Mouse (Mus musculus) megakaryocyte, embryonic 14.5 days (primary cell): ENCODE data around the gene Fam189a1. TPM values are rescaled to one million over a fixed set of nuclear protein-coding genes. Genes with fewer than 3 reads are reported as not detected.

Experiments used
- H3K27me3 ChIP-seq: replicated peaks from 2 replicates; pipeline ENCODE3; 2012; ENCODE audit warnings: inconsistent platforms
- H3K36me3 ChIP-seq: replicated peaks from 2 replicates; pipeline ENCODE3; 2012; ENCODE audit warnings: low read length, inconsistent platforms, mixed read lengths
- H3K4me1 ChIP-seq: 2 replicates; pipeline ENCODE4 v1.6.1; 2012; ENCODE audit warnings: inconsistent platforms
- H3K4me3 ChIP-seq: replicated peaks from 2 replicates; pipeline ENCODE3; 2012; ENCODE audit warnings: moderate library complexity, mild to moderate bottlenecking, inconsistent platforms
- H3K9me3 ChIP-seq: 2 replicates; pipeline ENCODE4 v1.6.1; 2012; ENCODE audit warnings: inconsistent platforms
- FLI1 ChIP-seq: IDR thresholded peaks from 2 replicates; pipeline ENCODE4 v1.6.1; 2012; ENCODE audit warnings: low read length, inconsistent platforms, mixed read lengths
- GATA1 ChIP-seq: IDR thresholded peaks from 3 replicates; pipeline ENCODE4 v1.6.1; 2012; ENCODE audit warnings: mixed read lengths, low read length, inconsistent platforms, borderline replicate concordance
- polyA plus RNA-seq: library from polyadenylated mRNA; stranded (reverse); fragments of >175 nt; gene quantifications from 2 replicates; pipeline ENCODE4 v1.2.3, GENCODE M21; 2012; ENCODE audit warnings: low replicate concordance; ENCODE audit not compliant: insufficient read depth

Gene Fam189a1
- polyA plus RNA-seq, 1 experiment: not detected

- H3K27me3 ChIP-seq: no peaks in the 10 kb centered on the region
- H3K9me3 ChIP-seq: peaks cover 23% of the 10 kb centered on the region
- no peaks in the 10 kb centered on the region for H3K4me1 ChIP-seq
- TF ChIP-seq GATA1 (no peak), FLI1 (no peak)
- no peak overlapping the region for H3K4me3 ChIP-seq
- H3K36me3 ChIP-seq: no peaks in the 10 kb centered on the region
Measured at GRCm38 (mm10) chr7:64905506-64905905, 250.9 kb downstream of the Fam189a1 start.

GRCm38 (mm10) chr7:64900249-64900648 lies 256.1 kb downstream of the Fam189a1 start:
- Histone ChIP-seq H3K9me3 (peaks cover 21% of the 10 kb centered on the region; the same call in 1 of the 2 replicates), H3K4me1 (no peaks in the 10 kb centered on the region), H3K27me3 (no peaks in the 10 kb centered on the region), H3K4me3 (no peak overlapping the region), H3K36me3 (no peaks in the 10 kb centered on the region)
- no peak for TF ChIP-seq GATA1
- no peak for TF ChIP-seq FLI1

GRCm38 (mm10) chr7:64896587-64896986 lies 259.8 kb downstream of the Fam189a1 start:
- H3K36me3 ChIP-seq: no peaks in the 10 kb centered on the region
- peaks cover 24% of the 10 kb centered on the region; the same call in 1 of the 2 replicates for H3K9me3 ChIP-seq
- H3K4me3 ChIP-seq: no peak overlapping the region
- no peaks in the 10 kb centered on the region for H3K4me1 ChIP-seq
- H3K27me3 ChIP-seq: no peaks in the 10 kb centered on the region
- TF ChIP-seq FLI1 (no peak), GATA1 (no peak)

DNA sequence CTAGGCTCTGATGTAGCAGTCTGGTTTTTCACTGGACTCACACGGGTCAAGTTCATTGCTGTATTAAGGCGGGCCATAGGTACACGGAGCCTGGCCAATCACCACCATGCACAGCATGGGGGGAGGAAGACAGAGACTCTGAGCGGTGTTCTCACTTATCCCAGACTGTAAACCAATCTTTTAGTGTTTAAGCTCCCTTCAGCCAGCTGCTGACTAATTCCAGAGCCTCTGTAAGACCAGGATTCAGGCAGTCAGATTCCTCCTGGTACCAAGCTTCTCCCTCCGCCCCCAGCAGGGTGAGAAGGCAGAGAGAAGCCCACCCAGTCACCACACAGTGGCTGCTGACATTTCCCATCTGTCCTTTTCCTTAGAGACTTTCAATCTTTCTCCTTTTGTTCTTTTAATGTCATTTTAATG lies 260.7 kb downstream of the Fam189a1 start:
- TF ChIP-seq FLI1: no peak
- TF ChIP-seq GATA1: no peak
- Histone ChIP-seq H3K27me3 (no peaks in the 10 kb centered on the region), H3K36me3 (no peaks in the 10 kb centered on the region), H3K9me3 (peaks cover 24% of the 10 kb centered on the region; the same call in 1 of the 2 replicates), H3K4me3 (no peak overlapping the region), H3K4me1 (no peaks in the 10 kb centered on the region)

GRCm38 (mm10) chr7:64891139-64891538 lies 265.2 kb downstream of the Fam189a1 start:
- no peaks in the 10 kb centered on the region for H3K27me3 ChIP-seq
- no peaks in the 10 kb centered on the region for H3K36me3 ChIP-seq
- peaks cover 13% of the 10 kb centered on the region; the same call in 1 of the 2 replicates for H3K9me3 ChIP-seq
- TF ChIP-seq FLI1 (no peak), GATA1 (no peak)
- no peaks in the 10 kb centered on the region for H3K4me1 ChIP-seq
- H3K4me3 ChIP-seq: no peak overlapping the region

GRCm38 (mm10) chr7:64889919-64890318 lies 266.5 kb downstream of the Fam189a1 start:
- H3K36me3 ChIP-seq: no peaks in the 10 kb centered on the region
- no peaks in the 10 kb centered on the region for H3K27me3 ChIP-seq
- peaks cover 9% of the 10 kb centered on the region; the same call in 1 of the 2 replicates for H3K9me3 ChIP-seq
- H3K4me3 ChIP-seq: no peak overlapping the region
- H3K4me1 ChIP-seq: no peaks in the 10 kb centered on the region
- TF ChIP-seq GATA1: no peak
- no peak for TF ChIP-seq FLI1

DNA sequence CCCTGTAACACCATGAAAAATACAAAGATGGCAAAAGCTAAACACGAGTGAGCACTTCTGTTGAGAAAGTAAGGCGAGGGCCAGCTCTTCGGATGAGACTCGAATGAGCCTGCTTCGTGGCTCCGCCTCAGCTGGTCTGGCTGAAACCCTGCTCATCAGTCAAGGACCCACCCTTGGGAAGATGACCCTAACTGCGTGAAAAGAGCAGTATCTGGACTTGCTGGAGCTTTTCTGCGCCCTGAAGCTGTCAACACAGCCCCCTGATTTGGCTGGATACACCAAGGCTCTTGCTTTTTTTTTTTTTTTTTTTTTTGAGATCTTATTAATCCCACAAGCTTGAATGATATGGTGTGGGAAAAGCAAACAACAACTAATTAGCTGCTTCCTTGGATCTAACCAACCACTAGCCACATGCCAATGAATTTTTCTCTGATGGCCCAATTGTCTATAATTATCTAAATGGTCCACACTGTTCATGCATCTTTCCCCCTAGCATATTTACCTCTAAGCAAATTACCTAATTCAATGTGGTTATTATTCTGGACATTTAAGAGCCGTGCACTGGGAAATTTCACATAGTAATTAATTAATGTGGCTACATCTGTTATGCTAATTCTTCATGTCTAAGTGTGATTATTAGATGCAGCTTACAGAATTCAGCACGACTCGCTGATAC lies 272.0 kb downstream of the Fam189a1 start:
- Histone ChIP-seq H3K4me1 (no peaks in the 10 kb centered on the region), H3K36me3 (no peaks in the 10 kb centered on the region), H3K9me3 (0 out of 2 replicates have a peak, but pooled peaks cover 5% of the 10 kb centered on the region), H3K27me3 (peaks cover 1% of the 10 kb centered on the region), H3K4me3 (no peak overlapping the region)
- no peak for TF ChIP-seq GATA1
- TF ChIP-seq FLI1: no peak

DNA sequence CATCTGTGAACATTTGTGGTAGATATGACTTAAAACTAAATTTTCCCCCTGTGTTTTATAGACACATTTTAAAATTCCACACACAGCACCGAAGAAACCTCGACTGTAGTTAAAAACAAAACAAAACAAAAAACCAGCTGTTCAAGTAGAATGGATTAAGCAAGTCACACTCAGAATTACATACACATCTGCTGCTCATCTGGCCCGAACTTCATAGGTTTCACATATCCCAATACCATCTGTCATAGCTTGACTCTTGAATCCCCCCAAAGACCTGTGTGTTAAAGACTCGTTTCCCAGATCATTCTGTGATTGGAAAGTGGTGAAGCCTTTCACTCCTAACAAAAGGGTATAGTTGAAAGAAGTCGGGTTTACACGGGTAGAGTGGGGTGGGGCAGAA lies 274.1 kb downstream of the Fam189a1 start:
- Histone ChIP-seq H3K4me1 (no peaks in the 10 kb centered on the region), H3K36me3 (no peaks in the 10 kb centered on the region), H3K27me3 (peaks cover 1% of the 10 kb centered on the region), H3K9me3 (0 out of 2 replicates have a peak, but pooled peaks cover 5% of the 10 kb centered on the region), H3K4me3 (no peak overlapping the region)
- TF ChIP-seq FLI1 (no peak), GATA1 (no peak)

DNA sequence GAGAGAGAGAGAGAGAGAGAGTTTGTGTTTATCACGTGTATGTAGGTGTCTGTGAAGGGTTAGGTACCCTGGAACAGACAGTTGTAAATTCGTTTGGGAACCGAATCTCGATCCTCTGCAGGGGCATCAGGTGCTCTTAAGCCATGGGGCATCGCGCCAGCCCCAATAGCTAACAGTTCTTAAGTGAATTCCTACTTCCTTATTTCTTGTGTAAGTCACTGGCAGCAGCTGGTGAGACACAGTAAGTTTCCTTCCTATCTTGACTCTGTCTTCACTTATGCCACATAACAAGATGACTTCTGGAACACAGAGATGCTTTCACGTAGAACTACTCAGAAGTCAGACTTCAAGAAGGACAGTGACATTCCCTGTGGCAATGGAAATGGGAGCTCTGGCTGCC lies 275.0 kb downstream of the Fam189a1 start:
- no peak overlapping the region for H3K4me3 ChIP-seq
- H3K36me3 ChIP-seq: no peaks in the 10 kb centered on the region
- TF ChIP-seq GATA1: no peak
- no peak for TF ChIP-seq FLI1

DNA sequence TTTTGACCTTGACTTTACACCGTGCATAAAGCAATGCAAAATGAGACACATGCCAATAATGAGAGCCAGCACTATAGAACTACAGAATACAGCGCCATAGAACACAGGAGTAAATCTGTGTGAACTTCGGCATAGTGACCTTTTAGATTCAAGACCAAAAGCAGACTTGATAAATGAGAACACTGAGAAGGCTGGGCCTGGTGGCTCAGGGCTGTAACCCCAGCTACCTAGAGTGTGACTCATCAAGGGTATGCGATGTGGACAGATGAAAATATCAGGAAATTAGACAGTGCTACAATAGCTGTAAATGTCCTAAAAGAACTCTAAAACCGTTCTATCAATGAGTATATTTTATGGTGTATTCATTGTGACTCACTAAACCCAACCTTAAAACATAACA lies 276.0 kb downstream of the Fam189a1 start:
- H3K4me1 ChIP-seq: no peaks in the 10 kb centered on the region
- 0 out of 2 replicates have a peak, but pooled peaks cover under 1% of the 10 kb centered on the region for H3K9me3 ChIP-seq
- H3K27me3 ChIP-seq: peaks cover 5% of the 10 kb centered on the region
- no peak overlapping the region for H3K4me3 ChIP-seq
- H3K36me3 ChIP-seq: no peaks in the 10 kb centered on the region
- TF ChIP-seq FLI1 (no peak), GATA1 (no peak)

More for the DNA sequence above, 275.0 kb downstream of the Fam189a1 start:
- H3K27me3 ChIP-seq: peaks cover 5% of the 10 kb centered on the region
- 0 out of 2 replicates have a peak, but pooled peaks cover 5% of the 10 kb centered on the region for H3K9me3 ChIP-seq
- no peaks in the 10 kb centered on the region for H3K4me1 ChIP-seq
